Mouse (Mus musculus): ENCODE data around the gene Tacc2. TPM values are rescaled to one million over a fixed set of nuclear protein-coding genes. Genes with fewer than 3 reads are reported as not detected.

Gene Tacc2
- polyA plus RNA-seq, 1 experiment from 2014 or later = 43.8 TPM

DNA sequence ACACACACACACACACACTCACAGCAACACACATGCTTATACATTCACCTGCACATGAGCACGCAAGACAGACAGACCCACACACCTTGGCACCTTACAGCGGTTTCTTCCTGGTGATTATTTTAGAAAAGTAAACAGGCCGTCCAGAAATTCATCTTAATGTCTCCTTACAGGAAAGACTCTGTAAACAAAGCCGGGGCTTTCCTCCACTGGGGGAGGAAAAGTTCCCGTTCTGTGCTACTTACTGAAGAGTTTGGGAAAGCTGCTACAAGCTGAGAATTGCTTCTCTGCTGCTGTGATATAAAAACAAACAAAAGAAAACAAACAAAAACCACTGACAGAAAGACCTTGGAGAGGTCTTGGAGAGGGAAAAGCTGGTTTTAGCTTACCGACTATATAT, 231.5 kb downstream of the Tacc2 start:
- Histone ChIP-seq H3K27me3 (no peaks in the 10 kb centered on the region), H3K9me3 (no peaks in the 10 kb centered on the region), H3K4me1 (no peaks in the 10 kb centered on the region), H3K36me3 (no peaks in the 10 kb centered on the region), H3K9ac (no peak overlapping the region), H3K4me2 (no peak overlapping the region), H3K4me3 (no peak overlapping the region), H3K27ac (no peak overlapping the region)
- ATAC-seq (ENCODE audit: insufficient number of reproducible peaks, insufficient read depth, low FRiP score, low TSS enrichment, low read depth) = no peak
- WGBS = 77% methylated on average over 6 of the region's 6 CpGs

DNA sequence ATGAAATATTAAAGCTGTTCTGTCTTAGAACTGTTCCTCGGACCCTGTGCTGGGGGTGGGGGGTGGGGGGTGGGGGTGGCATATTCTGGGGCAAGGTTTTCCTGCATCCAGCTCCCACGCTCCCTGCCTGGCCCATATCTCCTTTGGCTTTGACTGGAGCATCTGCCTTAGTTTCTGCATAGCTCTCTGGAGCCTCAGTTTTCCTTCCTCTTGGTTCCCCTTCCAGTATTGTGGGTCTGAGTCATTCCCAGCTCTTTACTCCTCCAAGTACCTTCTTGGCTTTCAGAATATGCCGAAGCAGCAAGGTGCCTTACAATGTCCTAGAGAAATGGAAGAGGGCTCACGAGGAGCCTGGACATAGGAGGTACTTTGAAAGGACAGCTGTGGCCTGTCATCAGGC, 233.0 kb downstream of the Tacc2 start:
- ATAC-seq (ENCODE audit: insufficient number of reproducible peaks, insufficient read depth, low FRiP score, low TSS enrichment, low read depth) = no peak
- no peak overlapping the region for H3K4me2 ChIP-seq
- no peaks in the 10 kb centered on the region for H3K27me3 ChIP-seq
- WGBS = 85% methylated on average over 4 of the region's 4 CpGs
- H3K9ac ChIP-seq = no peak overlapping the region
- H3K9me3 ChIP-seq = no peaks in the 10 kb centered on the region
- no peaks in the 10 kb centered on the region for H3K36me3 ChIP-seq
- no peak overlapping the region for H3K4me3 ChIP-seq
- H3K27ac ChIP-seq = no peak overlapping the region
- H3K4me1 ChIP-seq = no peaks in the 10 kb centered on the region

- Histone ChIP-seq H3K9me3 (no peaks in the 10 kb centered on the region), H3K27me3 (no peaks in the 10 kb centered on the region), H3K36me3 (no peaks in the 10 kb centered on the region), H3K9ac (no peak overlapping the region), H3K4me2 (no peak overlapping the region), H3K4me1 (no peaks in the 10 kb centered on the region), H3K27ac (no peak overlapping the region), H3K4me3 (no peak overlapping the region)
- ATAC-seq (ENCODE audit: insufficient number of reproducible peaks, insufficient read depth, low FRiP score, low TSS enrichment, low read depth) = no peak
- WGBS = 44% methylated on average over 16 of the region's 16 CpGs
Observed at GRCm38 (mm10) chr7:130812407-130812806, 235.2 kb downstream of the Tacc2 start.

Other genes with a start within 250 kb of the Tacc2 start
- gene Ate1, start 57.1 kb upstream of the Tacc2 start, polyA plus RNA-seq (2015; fragmentation: Nextera tagmentation; extraction: Ambion mirVana) = 56.3 and 72.3 TPM in 2 replicates
- 161 and 171 TPM in 2 replicates for gene Nsmce4a, start 4.3 kb upstream of the Tacc2 start, polyA plus RNA-seq (2015; fragmentation: Nextera tagmentation; extraction: Ambion mirVana)
- gene Btbd16, start 196.6 kb downstream of the Tacc2 start, polyA plus RNA-seq (2015; fragmentation: Nextera tagmentation; extraction: Ambion mirVana) = not detected in 2 replicates